Mouse (Mus musculus): ENCODE measurements around the gene Tmem135. TPM values are rescaled to one million over a fixed set of nuclear protein-coding genes. Genes with fewer than 3 reads are reported as not detected.

Gene Tmem135
- total RNA-seq, 2 experiments from 2014 or later: 49.4 to 51.3 TPM

DNA sequence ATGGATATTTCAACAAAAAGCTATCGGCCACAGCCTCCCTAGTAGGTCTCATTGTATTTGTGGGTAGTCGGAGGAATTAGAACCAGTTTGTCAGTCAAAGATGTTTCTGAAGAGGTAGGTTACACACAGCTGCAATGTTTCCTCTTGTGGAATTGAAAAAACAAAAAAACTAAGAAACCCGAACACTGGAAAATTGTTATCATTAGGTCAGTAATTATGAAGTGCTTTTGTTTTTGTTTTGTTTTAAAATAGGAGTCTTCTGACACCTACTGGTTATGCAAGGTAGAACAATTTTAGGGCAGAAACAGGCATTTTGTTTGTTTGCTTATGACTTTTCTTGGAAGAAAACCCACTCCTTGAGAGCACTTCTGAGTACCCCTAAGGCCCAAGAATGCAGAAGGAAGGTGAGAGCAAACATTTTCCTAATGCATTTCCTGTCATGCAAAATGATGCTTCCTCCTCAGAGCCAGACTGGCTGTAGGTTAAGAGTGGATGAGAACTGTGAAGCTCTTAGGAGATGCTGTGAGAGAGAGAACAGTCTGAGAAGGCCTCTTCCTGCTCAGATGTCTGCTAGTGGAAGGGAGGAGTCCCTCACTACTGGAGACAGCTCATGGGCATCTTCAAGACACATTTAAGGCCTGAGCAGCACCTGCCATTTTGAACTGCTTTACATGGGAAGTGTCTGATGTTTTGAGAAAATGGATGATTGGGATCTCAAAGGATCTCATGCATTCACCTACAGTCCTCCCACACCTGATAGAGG, 15.1 kb upstream of the Tmem135 start:
- no peak for DNase-seq

GRCm38 (mm10) chr7:89418127-89418653, 14.2 kb upstream of the Tmem135 start:
- intact Hi-C loops (cut with DNase I): loop anchor here (2.0 to 5.0 kb wide), 2 partner anchors 46 to 329 kb away; no protein-coding TSS in a partner anchor
- DNase-seq: no peak

More for the DNA sequence above, 15.1 kb upstream of the Tmem135 start:
- intact Hi-C loops (cut with DNase I): loop anchor here (1.0 to 5.0 kb wide), 3 partner anchors 47 to 330 kb away; no protein-coding TSS in a partner anchor

GRCm38 (mm10) chr7:89417707-89418106, 13.7 kb upstream of the Tmem135 start:
- intact Hi-C loops (cut with DNase I): loop anchor here (2.0 to 5.0 kb wide), 2 partner anchors 45 to 329 kb away; no protein-coding TSS in a partner anchor
- no peak for DNase-seq

DNA sequence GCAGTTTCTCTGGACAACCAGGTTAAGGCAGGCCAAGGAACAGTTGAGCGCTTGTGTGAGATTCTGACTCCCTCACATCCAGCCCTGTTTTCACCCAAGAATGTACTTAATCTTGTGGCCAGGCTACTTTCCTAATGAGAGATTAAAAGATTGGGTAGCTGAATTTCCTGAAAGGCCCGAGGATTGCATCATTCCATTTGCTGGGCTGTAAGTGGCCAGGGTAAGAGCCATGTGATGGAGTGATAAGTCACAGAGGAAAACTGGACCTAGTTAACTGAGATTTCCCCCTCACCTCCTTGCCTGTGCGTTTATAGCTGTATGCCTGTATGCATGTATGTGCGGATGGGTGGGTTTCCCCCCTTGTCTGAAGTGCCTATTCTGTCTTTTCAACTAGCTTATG, 12.0 kb upstream of the Tmem135 start:
- DNase-seq: no peak
- intact Hi-C loops (cut with DNase I): loop anchor here (5.0 kb wide), 1 partner anchor 44 kb away; no protein-coding TSS in a partner anchor

DNA sequence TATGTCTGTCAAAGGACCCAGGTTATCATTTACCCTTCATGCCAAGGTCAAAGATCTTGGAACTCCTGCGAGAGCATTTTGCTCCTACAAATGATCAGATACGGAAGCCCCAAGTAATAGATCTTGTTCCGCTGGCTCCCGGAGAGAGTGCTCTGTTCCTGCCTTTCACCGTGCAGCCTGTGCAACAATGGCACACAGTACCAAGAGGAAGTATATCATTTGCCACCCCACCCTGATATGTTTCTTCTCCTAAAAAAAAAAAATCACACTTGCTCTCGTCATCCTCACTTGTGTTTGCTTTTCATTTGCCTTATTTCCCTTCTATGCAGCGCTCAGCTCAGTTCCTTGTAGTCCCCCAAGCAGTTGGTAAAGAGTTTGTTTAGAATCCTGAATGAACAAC, 8.1 kb upstream of the Tmem135 start:
- DNase-seq: no peak
- intact Hi-C loops (cut with DNase I): no loop called here

GRCm38 (mm10) chr7:89411346-89411745, 7.3 kb upstream of the Tmem135 start:
- intact Hi-C loops (cut with DNase I): no loop called here
- DNase-seq: peak in 1 of 2 experiments; percentile 40

DNA sequence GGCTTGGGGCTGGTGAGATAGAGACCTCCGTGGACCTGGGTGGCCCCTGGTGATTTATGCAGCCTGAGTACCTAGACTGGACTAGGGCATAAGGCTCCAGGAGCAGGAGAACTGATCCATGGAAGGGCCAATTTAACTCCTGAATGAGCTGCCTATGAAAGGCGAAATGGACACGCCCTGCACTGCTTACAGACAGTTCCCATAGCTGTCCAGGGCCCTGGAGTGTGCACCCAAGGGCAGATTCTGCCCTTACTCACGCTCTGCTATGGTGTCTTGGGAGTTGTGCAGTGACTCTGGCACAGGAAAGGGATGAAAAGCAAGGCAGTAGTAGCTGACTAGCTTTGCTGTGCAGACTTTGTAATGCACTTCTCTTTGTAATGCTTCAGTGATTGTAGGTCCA, 6.3 kb upstream of the Tmem135 start:
- no peak for DNase-seq
- intact Hi-C loops (cut with DNase I): no loop called here

DNA sequence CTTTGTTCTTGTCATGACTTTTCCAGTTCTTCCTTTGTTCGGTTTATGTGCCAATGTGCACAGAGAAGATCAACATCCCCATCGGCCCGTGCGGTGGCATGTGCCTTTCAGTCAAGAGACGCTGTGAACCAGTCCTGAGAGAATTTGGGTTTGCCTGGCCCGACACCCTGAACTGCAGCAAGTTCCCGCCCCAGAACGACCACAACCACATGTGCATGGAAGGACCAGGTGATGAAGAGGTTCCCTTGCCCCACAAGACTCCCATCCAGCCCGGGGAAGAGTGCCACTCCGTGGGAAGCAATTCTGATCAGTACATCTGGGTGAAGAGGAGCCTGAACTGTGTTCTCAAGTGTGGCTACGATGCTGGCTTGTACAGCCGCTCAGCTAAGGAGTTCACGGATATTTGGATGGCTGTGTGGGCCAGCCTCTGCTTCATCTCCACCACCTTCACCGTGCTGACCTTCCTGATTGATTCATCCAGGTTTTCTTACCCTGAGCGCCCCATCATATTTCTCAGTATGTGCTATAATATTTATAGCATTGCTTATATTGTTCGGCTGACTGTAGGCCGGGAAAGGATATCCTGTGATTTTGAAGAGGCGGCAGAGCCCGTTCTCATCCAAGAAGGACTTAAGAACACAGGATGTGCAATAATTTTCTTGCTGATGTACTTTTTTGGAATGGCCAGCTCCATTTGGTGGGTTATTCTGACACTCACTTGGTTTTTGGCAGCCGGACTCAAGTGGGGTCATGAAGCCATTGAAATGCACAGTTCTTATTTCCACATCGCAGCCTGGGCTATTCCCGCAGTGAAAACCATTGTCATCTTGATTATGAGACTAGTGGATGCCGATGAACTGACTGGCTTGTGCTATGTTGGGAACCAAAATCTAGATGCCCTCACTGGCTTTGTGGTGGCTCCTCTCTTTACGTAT, 3.3 kb upstream of the Tmem135 start:
- intact Hi-C loops (cut with DNase I): no loop called here
- no peak for DNase-seq

GRCm38 (mm10) chr7:89406011-89406410, 2.0 kb upstream of the Tmem135 start:
- DNase-seq: no peak
- intact Hi-C loops (cut with DNase I): no loop called here

DNA sequence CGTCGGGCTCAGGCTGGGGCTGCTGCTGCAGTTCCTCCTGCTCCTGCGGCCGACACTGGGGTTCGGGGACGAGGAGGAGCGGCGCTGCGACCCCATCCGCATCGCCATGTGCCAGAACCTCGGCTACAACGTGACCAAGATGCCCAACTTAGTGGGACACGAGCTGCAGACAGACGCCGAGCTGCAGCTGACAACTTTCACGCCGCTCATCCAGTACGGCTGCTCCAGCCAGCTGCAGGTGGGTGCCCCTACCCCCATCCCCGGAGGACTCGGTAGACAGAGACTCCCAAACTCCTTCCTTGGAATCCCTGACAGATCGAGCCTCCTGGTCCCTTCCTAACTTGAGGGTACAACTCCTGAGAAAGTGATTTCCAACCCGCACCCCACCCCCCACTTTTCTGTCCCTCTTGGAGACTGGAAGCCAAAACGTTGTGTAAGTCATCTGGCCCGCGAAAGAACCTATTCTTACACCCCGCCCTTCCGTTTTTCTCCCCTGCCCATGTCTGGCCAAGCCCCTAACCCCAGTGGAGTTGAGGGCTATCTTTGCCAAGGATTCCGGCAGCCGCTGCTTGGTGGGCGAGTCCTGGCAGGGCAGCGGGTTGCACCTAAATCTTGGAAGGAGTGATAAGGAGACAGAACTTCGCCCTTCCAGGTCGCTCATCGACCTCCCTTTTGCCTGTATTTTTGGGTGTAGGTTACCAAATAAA, 865 bp upstream of the Tmem135 start:
- intact Hi-C loops (cut with DNase I): loop anchor here (5.0 kb wide), 1 partner anchor 68 kb away; no protein-coding TSS in a partner anchor
- DNase-seq: peak; percentile 64 to 67

- peak; percentile 82 to 87 for DNase-seq
- intact Hi-C loops (cut with DNase I): loop anchor here (5.0 kb wide), 1 partner anchor 66 kb away; no protein-coding TSS in a partner anchor
Observed at GRCm38 (mm10) chr7:89403053-89403972, 709 bp downstream of the Tmem135 start.

- DNase-seq: no peak
- intact Hi-C loops (cut with DNase I): loop anchor here (5.0 kb wide), 1 partner anchor 65 kb away; no protein-coding TSS in a partner anchor
Observed at GRCm38 (mm10) chr7:89401936-89402335, 2.1 kb downstream of the Tmem135 start.

GRCm38 (mm10) chr7:89401136-89401858, 2.7 kb downstream of the Tmem135 start:
- intact Hi-C loops (cut with DNase I): loop anchor here (5.0 kb wide), 1 partner anchor 64 kb away; no protein-coding TSS in a partner anchor
- no peak for DNase-seq

GRCm38 (mm10) chr7:89400721-89401120, 3.3 kb downstream of the Tmem135 start:
- intact Hi-C loops (cut with DNase I): loop anchor here (5.0 kb wide), 1 partner anchor 63 kb away; no protein-coding TSS in a partner anchor
- DNase-seq: no peak

GRCm38 (mm10) chr7:89397837-89398534, 6.0 kb downstream of the Tmem135 start:
- intact Hi-C loops (cut with DNase I): no loop called here
- DNase-seq: no peak

DNA sequence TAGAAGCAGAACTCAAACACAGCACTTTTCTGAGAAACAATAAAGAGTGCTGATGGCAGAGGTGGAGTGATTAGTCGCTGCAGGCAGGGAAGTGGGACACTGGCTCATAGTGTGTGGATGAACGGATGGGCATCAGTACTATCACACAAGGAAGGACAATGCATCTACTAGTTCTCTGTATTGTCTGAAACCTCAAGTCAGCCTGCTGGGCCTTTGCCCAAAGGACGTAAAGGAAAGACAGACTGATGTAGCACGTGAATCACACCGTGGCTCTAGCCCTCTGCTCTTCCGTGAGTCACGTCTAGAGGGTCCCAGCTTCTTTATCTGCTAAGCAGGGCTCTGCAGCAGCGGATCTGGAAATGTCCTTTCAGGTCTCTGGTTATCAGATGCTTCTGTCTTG, 7.6 kb downstream of the Tmem135 start:
- intact Hi-C loops (cut with DNase I): no loop called here
- no peak for DNase-seq

- intact Hi-C loops (cut with DNase I): no loop called here
- no peak for DNase-seq
Observed at GRCm38 (mm10) chr7:89395399-89395798, 8.6 kb downstream of the Tmem135 start.

GRCm38 (mm10) chr7:89392825-89393224, 11.2 kb downstream of the Tmem135 start:
- intact Hi-C loops (cut with DNase I): no loop called here
- DNase-seq: no peak

Measured in heart, postnatal 14 days (tissue).